Comparison of ENCODE assay signal across 17 mouse cellular contexts in genomic region chr5:65913126-65913525, GRCm38 (mm10). TPM values are rescaled to one million over a fixed set of nuclear protein-coding genes. Genes with fewer than 3 reads are reported as not detected.
"Had no signal": no experiment of that assay in that cellular context is flagged by ENCODE, and none has a peak within 500 bp of the region (broad histone marks: within the 10 kb centered on the region; RNA-seq: fewer than 3 reads in every experiment).

No protein-coding gene starts in this region.

- H3K4me3 ChIP-seq: neural tube, embryonic 12.5 days; neural tube, embryonic 13.5 days; neural tube, embryonic 15.5 days; stomach, embryonic 15.5 days had no signal

- H3K27ac ChIP-seq: neural tube, embryonic 12.5 days; neural tube, embryonic 13.5 days; neural tube, embryonic 15.5 days; stomach, embryonic 15.5 days; stomach, postnatal 0 days had no signal

- H3K27me3 ChIP-seq: neural tube, embryonic 12.5 days; neural tube, embryonic 13.5 days; neural tube, embryonic 15.5 days; stomach, embryonic 15.5 days had no signal

- H3K4me1 ChIP-seq: stomach, embryonic 15.5 days had no signal

- H3K36me3 ChIP-seq: neural tube, embryonic 12.5 days; neural tube, embryonic 13.5 days; neural tube, embryonic 15.5 days; stomach, embryonic 15.5 days had no signal

- DNase-seq: retina, postnatal 1 day; right cerebral cortex, adult 18-20 months; right cerebral cortex, postnatal 14 days; right cerebral cortex, postnatal 25 days; right cerebral cortex, postnatal 4 days; thymus, postnatal 14 days; thymus, postnatal 25 days; thymus, postnatal 36 days had no signal

RNA-seq across cellular contexts. Expression of gene Chrna9, which starts 21.6 kb away (rescaled TPM):
- polyA plus RNA-seq: neural tube, embryonic 12.5 days; neural tube, embryonic 13.5 days; neural tube, embryonic 14.5 days; neural tube, embryonic 15.5 days; small intestine, adult 2 months; stomach, embryonic 14.5 days; stomach, embryonic 15.5 days; stomach, postnatal 0 days; urinary bladder, adult 2 months had no signal
